Mouse (Mus musculus) CD8-positive naive resting alpha-beta T cell, adult 2 months (primary cell): ENCODE results near the gene Olfr1124.
"Not testable (repeated sequence)": the region's sequence is repeated elsewhere in the genome, so short reads cannot be mapped to it uniquely, and the experiment has no call there.

Source experiments
- DNase-seq, 2 experiments: peaks; one replicate each; pipeline ENCODE4 v3.0.0; 2022; ENCODE audit warnings: low read depth in 2 of 2, low spot score in 2 of 2

Olfr1124 gene

GRCm38 (mm10) chr2:87429975-87430374 is at the start of gene Olfr1124:
TSS of gene Olfr1124 (plus strand) at chr2:87430275.
- DNase-seq: no peak

- DNase-seq: no peak
Measured at GRCm38 (mm10) chr2:87383935-87384334, 46.1 kb upstream of the Olfr1124 start.

GRCm38 (mm10) chr2:87385549-87385948 is 44.5 kb upstream of the Olfr1124 start, which contains the start of gene Olfr1122:
TSS of gene Olfr1122 (plus strand) at chr2:87385849.
- no peak for DNase-seq

GRCm38 (mm10) chr2:87393605-87394004 is 36.5 kb upstream of the Olfr1124 start:
- DNase-seq: not testable (repeated sequence)

- not testable (repeated sequence) for DNase-seq
Measured at GRCm38 (mm10) chr2:87394686-87395085, 35.4 kb upstream of the Olfr1124 start.

GRCm38 (mm10) chr2:87416335-87416734 is 13.7 kb upstream of the Olfr1124 start, which contains the start of gene Olfr1123:
TSS of gene Olfr1123 (plus strand) at chr2:87416635.
- no peak for DNase-seq

- no peak for DNase-seq
Measured at GRCm38 (mm10) chr2:87437731-87438130, 7.7 kb downstream of the Olfr1124 start.

- DNase-seq: no peak
Measured at GRCm38 (mm10) chr2:87453662-87454061, 23.6 kb downstream of the Olfr1124 start, which contains the start of gene Olfr1126. TSS of gene Olfr1126 (plus strand) at chr2:87453962.

- no peak for DNase-seq
Measured at GRCm38 (mm10) chr2:87461769-87462168, 31.7 kb downstream of the Olfr1124 start.

- no peak for DNase-seq
Measured at GRCm38 (mm10) chr2:87480207-87480606, 50.1 kb downstream of the Olfr1124 start.

- no peak for DNase-seq
Measured at GRCm38 (mm10) chr2:87481158-87481557, 51.1 kb downstream of the Olfr1124 start.

GRCm38 (mm10) chr2:87482276-87482675 is 52.2 kb downstream of the Olfr1124 start:
- no peak for DNase-seq
